Mouse (Mus musculus) embryonic facial prominence, embryonic 15.5 days (tissue): ENCODE measurements at regions not wholly inside any gene's neighbourhood (a gene's known extent, or its start where the extent isn't known, plus 50 kb on each side); places are given as distances from the start of the nearest gene placed in this dataset.

ENCODE experiments used
- ATAC-seq: fragments of 200-750 bp; cut with Nextera tagmentation; 2 replicates; pipeline ENCODE4 v1.8.0; 2017; ENCODE audit warnings: low read depth, moderate TSS enrichment; ENCODE audit not compliant: insufficient number of reproducible peaks, low FRiP score, low TSS enrichment
- H3K27ac ChIP-seq: fragments of 300-500 bp; sonication (generic); replicated peaks from 2 replicates; pipeline ENCODE4 v1.5.1; 2015; ENCODE audit warnings: mild to moderate bottlenecking, inconsistent platforms
- H3K27me3 ChIP-seq: fragments of 300-500 bp; sonication (generic); 2 replicates; pipeline ENCODE4 v1.6.1; 2015; ENCODE audit warnings: inconsistent platforms
- H3K36me3 ChIP-seq: fragments of 300-500 bp; sonication (generic); 2 replicates; pipeline ENCODE4 v1.6.1; 2015; ENCODE audit warnings: mild to moderate bottlenecking, inconsistent platforms
- H3K4me1 ChIP-seq: fragments of 300-500 bp; sonication (generic); 2 replicates; pipeline ENCODE4 v1.6.1; 2015; ENCODE audit warnings: inconsistent platforms
- H3K4me2 ChIP-seq: fragments of 300-500 bp; sonication (generic); replicated peaks from 2 replicates; pipeline ENCODE4 v1.6.1; 2015; ENCODE audit warnings: mild to moderate bottlenecking, inconsistent platforms
- H3K4me3 ChIP-seq: fragments of 300-500 bp; sonication (generic); replicated peaks from 2 replicates; pipeline ENCODE4 v1.5.1; 2015; ENCODE audit warnings: mild to moderate bottlenecking, inconsistent platforms
- H3K9ac ChIP-seq: fragments of 300-500 bp; sonication (generic); 2 replicates; pipeline ENCODE4 v1.6.1; 2015; ENCODE audit warnings: inconsistent platforms
- H3K9me3 ChIP-seq: fragments of 300-500 bp; sonication (generic); replicated peaks from 2 replicates; pipeline ENCODE4 v1.6.1; 2016; ENCODE audit warnings: inconsistent platforms
- WGBS: fragments of 180-500 bp; shearing (Covaris S2); methylation state at CpG from one replicate; pipeline ENCODE4 v1.1.7; 2015; 5-methylcytosine and 5-hydroxymethylcytosine counted together

DNA sequence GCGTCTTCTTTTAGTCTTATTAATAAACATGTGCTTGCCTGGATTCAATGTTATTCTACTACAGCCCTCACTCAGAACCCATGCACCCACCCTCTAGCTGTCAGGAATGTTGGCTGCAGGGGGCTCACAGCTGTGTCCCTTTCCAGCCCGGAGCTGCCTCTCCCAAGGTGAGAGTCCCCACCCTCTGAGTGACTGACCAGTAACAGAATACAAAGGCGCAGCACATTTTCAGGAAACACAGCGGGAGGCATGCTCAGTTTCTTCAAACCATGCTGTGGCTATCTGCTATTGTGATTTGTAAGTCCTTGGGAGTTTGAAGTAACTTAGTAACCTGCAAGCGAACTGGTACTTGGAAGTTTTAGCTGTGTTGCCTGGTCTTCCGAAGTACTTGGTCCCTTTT lies 93.1 kb upstream of the Gm765 start:
- Histone ChIP-seq H3K27ac (no peak overlapping the region), H3K27me3 (no peaks in the 10 kb centered on the region), H3K4me3 (no peak overlapping the region), H3K4me2 (no peak overlapping the region), H3K9ac (no peak overlapping the region), H3K9me3 (no peaks in the 10 kb centered on the region), H3K36me3 (no peaks in the 10 kb centered on the region), H3K4me1 (no peaks in the 10 kb centered on the region)
- 31% methylated on average over 6 of the region's 6 CpGs for WGBS
- no peak for ATAC-seq

DNA sequence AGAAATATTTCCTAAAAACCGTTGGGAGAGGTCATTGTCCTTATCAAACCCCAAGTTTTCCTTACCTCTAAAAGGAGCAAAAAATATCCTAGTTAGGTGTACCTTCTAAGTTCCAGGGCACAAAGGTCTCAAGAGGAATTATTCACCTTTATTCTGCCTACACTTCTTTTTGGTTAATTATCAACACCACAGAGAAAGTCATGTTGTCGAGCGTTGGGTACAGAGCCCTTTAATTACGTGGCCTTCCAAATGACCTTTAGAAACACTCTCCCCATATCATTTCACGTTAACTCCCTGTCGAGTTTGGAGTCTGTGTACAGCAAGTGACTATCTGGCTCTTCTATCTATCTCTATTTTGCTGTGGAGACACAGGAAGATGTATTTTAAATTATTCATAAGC lies 90.7 kb upstream of the Gm765 start:
- no peak overlapping the region for H3K4me3 ChIP-seq
- no peak overlapping the region for H3K9ac ChIP-seq
- H3K27ac ChIP-seq, result no peak overlapping the region
- ATAC-seq, result no peak
- no peaks in the 10 kb centered on the region for H3K4me1 ChIP-seq
- no peaks in the 10 kb centered on the region for H3K36me3 ChIP-seq
- H3K9me3 ChIP-seq, result no peaks in the 10 kb centered on the region
- no peaks in the 10 kb centered on the region for H3K27me3 ChIP-seq
- H3K4me2 ChIP-seq, result no peak overlapping the region
- 42% methylated on average over 6 of the region's 6 CpGs for WGBS

DNA sequence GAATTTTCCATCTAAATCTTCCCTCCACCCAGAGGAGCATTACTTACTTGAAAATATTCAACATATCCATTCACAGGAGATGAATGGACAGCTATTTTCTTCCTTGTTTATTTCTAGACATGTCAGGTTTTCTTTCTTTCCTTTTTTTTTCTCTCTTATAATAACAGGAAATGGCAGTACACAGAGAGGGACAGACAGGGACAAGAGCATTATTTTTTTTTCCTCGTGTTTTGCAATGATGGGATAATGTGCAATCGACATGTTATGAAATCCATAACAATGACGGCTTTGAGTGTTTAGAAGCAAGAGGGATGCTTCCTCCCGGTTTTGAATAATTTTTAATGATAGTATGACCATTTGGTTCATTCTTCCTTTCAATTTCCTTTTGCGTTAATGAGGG lies 86.6 kb upstream of the Gm765 start:
- Histone ChIP-seq H3K4me2 (no peak overlapping the region), H3K9me3 (no peaks in the 10 kb centered on the region), H3K4me1 (no peaks in the 10 kb centered on the region), H3K9ac (no peak overlapping the region), H3K36me3 (no peaks in the 10 kb centered on the region), H3K4me3 (no peak overlapping the region), H3K27me3 (no peaks in the 10 kb centered on the region), H3K27ac (no peak overlapping the region)
- no peak for ATAC-seq
- 63% methylated on average over 5 of the region's 5 CpGs for WGBS

DNA sequence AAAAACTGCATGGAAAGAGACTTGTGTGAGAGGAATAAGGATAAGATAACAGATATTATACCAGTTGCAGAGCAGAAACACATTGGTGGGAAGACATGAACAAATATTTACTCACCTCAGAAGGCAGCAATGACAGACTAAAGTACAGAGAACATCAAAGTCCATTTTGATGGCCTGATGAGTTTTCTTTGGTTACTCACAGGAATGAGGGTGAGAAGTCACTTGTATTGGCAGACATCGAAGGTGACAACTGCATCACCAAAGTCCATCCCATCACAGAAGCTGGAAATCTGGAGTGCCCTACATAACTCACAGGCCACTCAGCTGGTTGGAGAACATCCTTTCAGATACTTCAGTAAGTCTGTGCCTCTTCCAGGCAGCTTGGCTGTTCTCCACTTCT lies 60.1 kb upstream of the Gm765 start:
- Histone ChIP-seq H3K4me3 (no peak overlapping the region), H3K27me3 (no peaks in the 10 kb centered on the region), H3K27ac (no peak overlapping the region), H3K36me3 (no peaks in the 10 kb centered on the region), H3K4me1 (no peaks in the 10 kb centered on the region), H3K4me2 (no peak overlapping the region), H3K9me3 (no peaks in the 10 kb centered on the region), H3K9ac (no peak overlapping the region)
- ATAC-seq, result no peak
- WGBS, result 94% methylated on average over 1 of the region's 1 CpGs

DNA sequence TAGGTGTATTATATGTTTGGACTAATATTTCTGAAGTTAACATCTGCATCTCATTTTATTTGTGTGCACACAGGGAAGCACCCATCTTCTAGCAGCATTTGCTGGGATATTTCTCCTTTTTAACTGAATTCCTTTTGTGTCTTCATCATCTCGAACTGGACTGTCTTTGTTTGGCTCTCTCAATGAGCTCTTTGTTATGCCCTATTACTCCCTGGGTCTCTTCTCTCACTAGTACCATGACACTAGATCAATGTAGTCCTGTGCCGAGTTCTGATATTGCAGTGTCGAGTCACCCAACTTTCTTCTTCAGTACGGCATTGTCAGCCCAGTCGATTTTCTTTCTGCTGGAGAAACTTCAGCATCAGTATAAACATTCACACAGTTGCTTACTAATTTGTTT lies 52.0 kb upstream of the Gm765 start:
- Histone ChIP-seq H3K27ac (no peak overlapping the region), H3K27me3 (no peaks in the 10 kb centered on the region), H3K9me3 (no peaks in the 10 kb centered on the region), H3K4me2 (no peak overlapping the region), H3K36me3 (no peaks in the 10 kb centered on the region), H3K4me3 (no peak overlapping the region), H3K9ac (no peak overlapping the region), H3K4me1 (no peaks in the 10 kb centered on the region)
- WGBS, result 37% methylated on average over 5 of the region's 5 CpGs
- no peak for ATAC-seq
